Mouse (Mus musculus) cerebellum, adult (tissue): ENCODE measurements around the gene Rptn.

Source experiments
- ATAC-seq: cut with Nextera tagmentation; 2 replicates; pipeline ENCODE4 v1.9.2; 2017; ENCODE audit warnings: mild to moderate bottlenecking, moderate library complexity, mixed read lengths; ENCODE audit not compliant: insufficient number of reproducible peaks, low FRiP score, low TSS enrichment

The Rptn gene

GRCm38 (mm10) chr3:93447138-93447841 lies 53.8 kb downstream of the Rptn start:
- peak; percentile 64 for ATAC-seq
